Mouse (Mus musculus) hindbrain, embryonic 16.5 days (tissue): ENCODE data around the gene Hist1h2br. TPM values are rescaled to one million over a fixed set of nuclear protein-coding genes. Genes with fewer than 3 reads are reported as not detected.
"Not testable (repeated sequence)": the region's sequence is repeated elsewhere in the genome, so short reads cannot be mapped to it uniquely, and the experiment has no call there.

Experiments used
- ATAC-seq: fragments of 200-750 bp; cut with Nextera tagmentation; 2 replicates; pipeline ENCODE4 v1.8.0; 2017; ENCODE audit warnings: moderate TSS enrichment, moderate library complexity
- H3K27ac ChIP-seq: fragments of 300-500 bp; sonication (generic); 2 replicates; pipeline ENCODE4 v1.5.1; 2014; ENCODE audit warnings: low read depth, mild to moderate bottlenecking, control low read depth, low read length, moderate library complexity
- H3K27me3 ChIP-seq: fragments of 300-500 bp; sonication (generic); replicated peaks from 2 replicates; pipeline ENCODE4 v1.6.1; 2014; ENCODE audit warnings: low read length; ENCODE audit not compliant: control insufficient read depth, insufficient read depth
- H3K36me3 ChIP-seq: fragments of 300-500 bp; sonication (generic); 2 replicates; pipeline ENCODE4 v1.6.1; 2014; ENCODE audit warnings: mild to moderate bottlenecking, low read length, moderate library complexity, mixed read lengths; ENCODE audit not compliant: control insufficient read depth, insufficient read depth
- H3K4me1 ChIP-seq: fragments of 300-500 bp; sonication (generic); 2 replicates; pipeline ENCODE4 v1.6.1; 2014; ENCODE audit warnings: low read depth, low read length; ENCODE audit not compliant: control insufficient read depth, insufficient read depth
- H3K4me2 ChIP-seq: fragments of 300-500 bp; sonication (generic); 2 replicates; pipeline ENCODE4 v1.6.1; 2014; ENCODE audit warnings: mild to moderate bottlenecking, low read length, control low read depth, moderate library complexity
- H3K4me3 ChIP-seq: fragments of 300-500 bp; sonication (generic); 2 replicates; pipeline ENCODE4 v1.5.1; 2014; ENCODE audit warnings: mild to moderate bottlenecking, low read length, control low read depth, moderate library complexity
- H3K9ac ChIP-seq: fragments of 300-500 bp; sonication (generic); 2 replicates; pipeline ENCODE4 v1.6.1; 2014; ENCODE audit warnings: low read depth, mild to moderate bottlenecking, control low read depth, low read length, moderate library complexity
- H3K9me3 ChIP-seq: fragments of 300-500 bp; sonication (generic); 2 replicates; pipeline ENCODE4 v1.6.1; 2014; ENCODE audit warnings: mild to moderate bottlenecking, low read length, moderate library complexity; ENCODE audit not compliant: control insufficient read depth
- WGBS: fragments of 180-500 bp; shearing (Covaris S2); extraction: QIAGEN DNeasy Blood & Tissue Kit; methylation state at CpG from one replicate; pipeline ENCODE4 v1.1.7; 2014; 5-methylcytosine and 5-hydroxymethylcytosine counted together
- polyA plus RNA-seq: library from polyadenylated mRNA; unstranded; fragments of >200 nt; fragmentation: Nextera tagmentation; extraction: Ambion mirVana; gene quantifications from 2 replicates; pipeline ENCODE4 v1.2.1, GENCODE M21; 2015

Gene Hist1h2br
- polyA plus RNA-seq, 1 experiment from 2014 or later = 3.8 TPM

GRCm38 (mm10) chr13:21831418-21832394, 1.8 kb upstream of the Hist1h2br start, which contains the start of gene Hist1h4n:
Gene Hist1h4n (minus strand): TSS chr13:21832196.
- peak; percentile 89 for ATAC-seq
- H3K27ac ChIP-seq, H3K36me3 ChIP-seq, H3K9ac ChIP-seq, H3K4me3 ChIP-seq, H3K9me3 ChIP-seq, H3K27me3 ChIP-seq, H3K4me1 ChIP-seq: not testable (repeated sequence)
- peak within 1 kb of the TSS; percentile 43 for H3K4me2 ChIP-seq
- WGBS = under 1% methylated on average over 15 of the region's 58 CpGs

GRCm38 (mm10) chr13:21840508-21840907, 7.0 kb downstream of the Hist1h2br start:
- H3K4me2 ChIP-seq = not testable (repeated sequence)
- ATAC-seq = peak; percentile 76

GRCm38 (mm10) chr13:21846356-21846755, 12.8 kb downstream of the Hist1h2br start:
- H3K4me1 ChIP-seq, H3K36me3 ChIP-seq, H3K27me3 ChIP-seq, H3K4me3 ChIP-seq, H3K9me3 ChIP-seq, ATAC-seq, H3K9ac ChIP-seq, H3K27ac ChIP-seq, H3K4me2 ChIP-seq: not testable (repeated sequence)

More at GRCm38 (mm10) chr13:21840508-21840907, 7.0 kb downstream of the Hist1h2br start:
- not testable (repeated sequence) for H3K27ac ChIP-seq, H3K9me3 ChIP-seq, H3K27me3 ChIP-seq, H3K36me3 ChIP-seq, H3K9ac ChIP-seq, H3K4me1 ChIP-seq, H3K4me3 ChIP-seq
- no CpG with 5 or more reads among the region's 4 CpGs for WGBS

GRCm38 (mm10) chr13:21847883-21848282, 14.3 kb downstream of the Hist1h2br start:
- no peak overlapping the region for H3K4me2 ChIP-seq
- no peaks in the 10 kb centered on the region for H3K36me3 ChIP-seq
- H3K9ac ChIP-seq = no peak overlapping the region
- 22% methylated on average over 8 of the region's 8 CpGs for WGBS
- no peak overlapping the region for H3K4me3 ChIP-seq
- H3K27me3 ChIP-seq = no peaks in the 10 kb centered on the region
- no peak overlapping the region for H3K27ac ChIP-seq
- no peak for ATAC-seq
- H3K9me3 ChIP-seq = no peaks in the 10 kb centered on the region
- no peaks in the 10 kb centered on the region for H3K4me1 ChIP-seq

- not testable (repeated sequence) for H3K4me2 ChIP-seq, H3K36me3 ChIP-seq, H3K9me3 ChIP-seq, H3K4me1 ChIP-seq, H3K9ac ChIP-seq, ATAC-seq, H3K4me3 ChIP-seq, H3K27me3 ChIP-seq, H3K27ac ChIP-seq
- WGBS = 35% methylated on average over 1 of the region's 1 CpGs
These were observed 17.2 kb downstream of the Hist1h2br start for GRCm38 (mm10) chr13:21850696-21851095.

- H3K4me2 ChIP-seq = no peak overlapping the region
- no peak overlapping the region for H3K27ac ChIP-seq
- WGBS = 65% methylated on average over 3 of the region's 3 CpGs
- H3K9me3 ChIP-seq = no peaks in the 10 kb centered on the region
- no peaks in the 10 kb centered on the region for H3K36me3 ChIP-seq
- ATAC-seq = no peak
- no peaks in the 10 kb centered on the region for H3K27me3 ChIP-seq
- H3K4me3 ChIP-seq = no peak overlapping the region
- no peak overlapping the region for H3K9ac ChIP-seq
- no peaks in the 10 kb centered on the region for H3K4me1 ChIP-seq
These were observed 18.8 kb downstream of the Hist1h2br start for GRCm38 (mm10) chr13:21852215-21852945.

GRCm38 (mm10) chr13:21855146-21855545, 21.6 kb downstream of the Hist1h2br start:
- ATAC-seq = peak; percentile 93
- H3K4me2 ChIP-seq = peak overlapping the region; percentile 46
- no peak overlapping the region for H3K27ac ChIP-seq
- peak overlapping the region; percentile 40 for H3K4me3 ChIP-seq
- H3K36me3 ChIP-seq = no peaks in the 10 kb centered on the region
- 1% methylated on average over 11 of the region's 11 CpGs for WGBS
- H3K4me1 ChIP-seq = no peaks in the 10 kb centered on the region
- no peaks in the 10 kb centered on the region for H3K27me3 ChIP-seq
- no peak overlapping the region; the same call in 1 of the 2 replicates for H3K9ac ChIP-seq
- H3K9me3 ChIP-seq = no peaks in the 10 kb centered on the region

- Histone ChIP-seq H3K36me3 (no peaks in the 10 kb centered on the region), H3K4me1 (no peaks in the 10 kb centered on the region), H3K27me3 (no peaks in the 10 kb centered on the region), H3K9me3 (no peaks in the 10 kb centered on the region), H3K9ac (peak overlapping the region; percentile 28), H3K4me3 (peak overlapping the region; percentile 40), H3K27ac (no peak overlapping the region), H3K4me2 (peak overlapping the region; percentile 46)
- 1% methylated on average over 15 of the region's 15 CpGs for WGBS
- peak; percentile 78 for ATAC-seq
These were observed 22.2 kb downstream of the Hist1h2br start for GRCm38 (mm10) chr13:21855698-21856162.

GRCm38 (mm10) chr13:21861608-21862007, 28.1 kb downstream of the Hist1h2br start:
- H3K9ac ChIP-seq = no peak overlapping the region
- WGBS = 19% methylated on average over 5 of the region's 5 CpGs
- H3K4me1 ChIP-seq = no peaks in the 10 kb centered on the region
- no peaks in the 10 kb centered on the region for H3K9me3 ChIP-seq
- H3K36me3 ChIP-seq = no peaks in the 10 kb centered on the region
- H3K4me2 ChIP-seq = no peak overlapping the region
- ATAC-seq = no peak
- H3K4me3 ChIP-seq = no peak overlapping the region
- no peaks in the 10 kb centered on the region for H3K27me3 ChIP-seq
- H3K27ac ChIP-seq = no peak overlapping the region
